Mouse (Mus musculus) neural tube, embryonic 11.5 days (tissue): ENCODE results near the gene Ccdc50. TPM values are rescaled to one million over a fixed set of nuclear protein-coding genes. Genes with fewer than 3 reads are reported as not detected.

Experiments
- ATAC-seq: fragments of 200-750 bp; cut with Nextera tagmentation; 2 replicates; pipeline ENCODE4 v1.8.0; 2017; ENCODE audit warnings: moderate number of reproducible peaks, mild to moderate bottlenecking, moderate TSS enrichment, moderate library complexity; ENCODE audit not compliant: insufficient read depth, low FRiP score, low TSS enrichment
- DNase-seq: peaks from one replicate; pipeline ENCODE4 v3.0.0-alpha.2; 2015; ENCODE audit warnings: low spot score
- H3K27ac ChIP-seq: fragments of 300-500 bp; sonication (generic); 2 replicates; pipeline ENCODE4 v1.5.1; 2014; ENCODE audit warnings: low read depth, mild to moderate bottlenecking, low read length
- H3K27me3 ChIP-seq: fragments of 300-500 bp; sonication (generic); 2 replicates; pipeline ENCODE4 v1.6.1; 2014; ENCODE audit warnings: mild to moderate bottlenecking, low read length, mixed read lengths; ENCODE audit not compliant: control insufficient read depth, insufficient read depth
- H3K36me3 ChIP-seq: fragments of 300-500 bp; sonication (generic); 2 replicates; pipeline ENCODE4 v1.6.1; 2014; ENCODE audit warnings: mild to moderate bottlenecking, low read length, moderate library complexity, mixed read lengths; ENCODE audit not compliant: control insufficient read depth, insufficient read depth
- H3K4me1 ChIP-seq: fragments of 300-500 bp; sonication (generic); 2 replicates; pipeline ENCODE4 v1.6.1; 2014; ENCODE audit warnings: low read length, mixed read lengths; ENCODE audit not compliant: control insufficient read depth, insufficient read depth
- H3K4me2 ChIP-seq: fragments of 300-500 bp; sonication (generic); 2 replicates; pipeline ENCODE4 v1.6.1; 2014; ENCODE audit warnings: low read depth, mild to moderate bottlenecking, moderate library complexity
- H3K4me3 ChIP-seq: fragments of 300-500 bp; sonication (generic); 2 replicates; pipeline ENCODE4 v1.5.1; 2014; ENCODE audit warnings: low read depth, low read length
- H3K9ac ChIP-seq: fragments of 300-500 bp; sonication (generic); 2 replicates; pipeline ENCODE4 v1.6.1; 2014; ENCODE audit warnings: mild to moderate bottlenecking, low read length
- H3K9me3 ChIP-seq: fragments of 300-500 bp; sonication (generic); 2 replicates; pipeline ENCODE4 v1.6.1; 2016; ENCODE audit warnings: low read length; ENCODE audit not compliant: control insufficient read depth
- WGBS: fragments of 180-500 bp; shearing (Covaris S2); extraction: QIAGEN DNeasy Blood & Tissue Kit; methylation state at CpG from one replicate; pipeline ENCODE4 v1.1.7; 2014; 5-methylcytosine and 5-hydroxymethylcytosine counted together
- polyA plus RNA-seq: library from polyadenylated mRNA; unstranded; fragments of >200 nt; fragmentation: Nextera tagmentation; extraction: Ambion mirVana; gene quantifications from 2 replicates; pipeline ENCODE4 v1.2.1, GENCODE M21; 2014

The Ccdc50 gene
- polyA plus RNA-seq, 1 experiment from 2014 or later, result 71.2 TPM

- 76% methylated on average over 3 of the region's 3 CpGs for WGBS
- Histone ChIP-seq H3K9ac (no peak overlapping the region), H3K36me3 (no peaks in the 10 kb centered on the region), H3K27ac (no peak overlapping the region), H3K9me3 (no peaks in the 10 kb centered on the region), H3K4me2 (no peak overlapping the region), H3K4me3 (no peak overlapping the region), H3K27me3 (no peaks in the 10 kb centered on the region), H3K4me1 (no peaks in the 10 kb centered on the region)
- no peak for ATAC-seq
- no peak for DNase-seq
Observed at GRCm38 (mm10) chr16:27374139-27374538, 14.5 kb upstream of the Ccdc50 start.

GRCm38 (mm10) chr16:27375318-27375717, 13.4 kb upstream of the Ccdc50 start:
- no peak for DNase-seq

GRCm38 (mm10) chr16:27376556-27376955, 12.1 kb upstream of the Ccdc50 start:
- H3K27ac ChIP-seq, result no peak overlapping the region
- no peak for ATAC-seq
- H3K4me1 ChIP-seq, result no peaks in the 10 kb centered on the region
- H3K9me3 ChIP-seq, result no peaks in the 10 kb centered on the region
- no peaks in the 10 kb centered on the region for H3K27me3 ChIP-seq
- no peak for DNase-seq
- no peak overlapping the region for H3K9ac ChIP-seq
- H3K4me2 ChIP-seq, result no peak overlapping the region
- H3K4me3 ChIP-seq, result no peak overlapping the region
- H3K36me3 ChIP-seq, result no peaks in the 10 kb centered on the region

More at GRCm38 (mm10) chr16:27375318-27375717, 13.4 kb upstream of the Ccdc50 start:
- ATAC-seq, result no peak
- H3K36me3 ChIP-seq, result no peaks in the 10 kb centered on the region
- H3K4me2 ChIP-seq, result no peak overlapping the region
- no peaks in the 10 kb centered on the region for H3K27me3 ChIP-seq
- H3K27ac ChIP-seq, result no peak overlapping the region
- no peak overlapping the region for H3K9ac ChIP-seq
- no peaks in the 10 kb centered on the region for H3K4me1 ChIP-seq
- H3K9me3 ChIP-seq, result no peaks in the 10 kb centered on the region
- 85% methylated on average over 2 of the region's 2 CpGs for WGBS
- H3K4me3 ChIP-seq, result no peak overlapping the region

GRCm38 (mm10) chr16:27382217-27382616, 6.5 kb upstream of the Ccdc50 start:
- no peaks in the 10 kb centered on the region for H3K27me3 ChIP-seq
- H3K27ac ChIP-seq, result no peak overlapping the region
- DNase-seq, result no peak
- H3K4me2 ChIP-seq, result no peak overlapping the region
- H3K36me3 ChIP-seq, result no peaks in the 10 kb centered on the region
- H3K9ac ChIP-seq, result no peak overlapping the region
- no peak for ATAC-seq
- no peaks in the 10 kb centered on the region for H3K4me1 ChIP-seq
- no peaks in the 10 kb centered on the region for H3K9me3 ChIP-seq
- H3K4me3 ChIP-seq, result no peak overlapping the region
- WGBS, result 87% methylated on average over 4 of the region's 4 CpGs

- ATAC-seq, result no peak
- DNase-seq, result no peak
- H3K27ac ChIP-seq, result no peak overlapping the region
- no peak overlapping the region for H3K4me2 ChIP-seq
- no peak overlapping the region for H3K9ac ChIP-seq
- WGBS, result 76% methylated on average over 4 of the region's 4 CpGs
- H3K9me3 ChIP-seq, result no peaks in the 10 kb centered on the region
- H3K36me3 ChIP-seq, result no peaks in the 10 kb centered on the region
- no peak overlapping the region for H3K4me3 ChIP-seq
- peaks cover under 1% of the 10 kb centered on the region for H3K4me1 ChIP-seq
- no peaks in the 10 kb centered on the region for H3K27me3 ChIP-seq
Observed at GRCm38 (mm10) chr16:27384893-27385603, 3.6 kb upstream of the Ccdc50 start.

GRCm38 (mm10) chr16:27385649-27386048, 3.0 kb upstream of the Ccdc50 start:
- Histone ChIP-seq H3K4me2 (no peak overlapping the region), H3K4me3 (no peak overlapping the region), H3K9me3 (no peaks in the 10 kb centered on the region), H3K4me1 (peaks cover 7% of the 10 kb centered on the region), H3K9ac (no peak overlapping the region), H3K27ac (no peak overlapping the region), H3K36me3 (no peaks in the 10 kb centered on the region), H3K27me3 (no peaks in the 10 kb centered on the region)
- 89% methylated on average over 1 of the region's 1 CpGs for WGBS
- ATAC-seq (no peak), DNase-seq (no peak)

- DNase-seq, result no peak
- Histone ChIP-seq H3K36me3 (no peaks in the 10 kb centered on the region), H3K4me1 (peaks cover 10% of the 10 kb centered on the region), H3K4me2 (no peak overlapping the region), H3K4me3 (no peak overlapping the region), H3K27me3 (no peaks in the 10 kb centered on the region), H3K27ac (no peak overlapping the region), H3K9me3 (no peaks in the 10 kb centered on the region), H3K9ac (no peak overlapping the region)
- 76% methylated on average over 4 of the region's 4 CpGs for WGBS
- ATAC-seq, result no peak
Observed at GRCm38 (mm10) chr16:27386850-27387407, 1.7 kb upstream of the Ccdc50 start.

GRCm38 (mm10) chr16:27387634-27388611, 746 bp upstream of the Ccdc50 start:
- H3K4me3 ChIP-seq, result peak overlapping the region; percentile 91
- H3K36me3 ChIP-seq, result no peaks in the 10 kb centered on the region
- H3K4me2 ChIP-seq, result peak overlapping the region; percentile 70; the same call in 1 of the 2 replicates
- H3K9ac ChIP-seq, result peak overlapping the region; percentile 96
- WGBS, result 62% methylated on average over 12 of the region's 12 CpGs
- H3K9me3 ChIP-seq, result no peaks in the 10 kb centered on the region
- no peaks in the 10 kb centered on the region for H3K27me3 ChIP-seq
- peaks cover 10% of the 10 kb centered on the region for H3K4me1 ChIP-seq
- peak overlapping the region; percentile 96; the same call in 1 of the 2 replicates for H3K27ac ChIP-seq
- no peak for DNase-seq
- ATAC-seq, result no peak
